Mouse (Mus musculus) right cerebral cortex, adult 18-20 months (tissue): Measurements from ENCODE around the gene Comp.
A peak's percentile ranks its signal among the peaks of the same experiment; 100 is the strongest.

Experiments used
- DNase-seq: peaks from one replicate; pipeline ENCODE4 v3.0.0; 2022; ENCODE audit warnings: mixed read lengths

Comp gene

GRCm38 (mm10) chr8:70353194-70353817, 20.1 kb upstream of the Comp start, which contains the start of gene Upf1:
Gene Upf1, minus strand, starts transcription at chr8:70353278.
- DNase-seq: peak; percentile 99

DNA sequence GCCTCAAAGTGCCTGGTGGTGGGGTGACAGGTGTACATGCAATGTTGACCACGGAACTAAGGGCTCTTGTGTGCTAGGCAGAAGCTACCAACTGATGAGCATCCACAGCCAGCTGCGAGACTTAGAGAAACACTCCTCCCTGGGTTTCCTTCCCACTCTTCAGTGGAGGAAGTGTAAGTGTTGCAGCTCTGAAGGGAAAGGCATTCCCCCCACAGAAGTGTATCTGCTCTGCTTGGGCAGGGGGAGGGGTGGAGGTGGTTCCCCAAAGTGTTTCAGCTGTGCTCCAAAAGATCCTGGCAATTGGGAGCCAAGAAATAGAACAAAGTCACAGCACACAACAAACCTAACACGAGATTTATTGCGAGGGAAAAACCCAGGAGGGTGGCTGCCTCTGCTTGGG, 19.4 kb upstream of the Comp start:
- peak; percentile 68 for DNase-seq

- DNase-seq: no peak
Observed at GRCm38 (mm10) chr8:70356111-70356510, 17.2 kb upstream of the Comp start.

DNA sequence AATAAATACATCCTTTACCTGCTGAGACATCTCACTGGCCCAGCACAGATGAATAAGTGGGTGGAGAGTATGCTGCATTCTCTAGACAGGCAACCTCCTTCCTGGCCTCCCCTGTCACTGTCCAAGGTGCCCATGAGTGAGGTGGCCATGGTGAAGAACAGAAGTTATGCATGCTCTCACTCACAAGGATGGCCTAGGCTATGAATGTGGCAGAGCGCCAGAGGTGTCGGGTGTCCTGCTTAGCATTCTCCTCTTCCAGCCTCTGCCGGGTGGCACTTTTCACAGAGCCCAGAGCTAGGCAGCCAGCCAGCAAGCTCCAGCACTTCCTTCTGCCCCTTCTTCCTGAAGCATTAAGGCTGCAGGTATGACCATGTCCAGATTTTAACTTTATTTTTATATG, 13.9 kb upstream of the Comp start:
- no peak for DNase-seq

- DNase-seq: no peak
Observed at GRCm38 (mm10) chr8:70360769-70361168, 12.6 kb upstream of the Comp start.

- no peak for DNase-seq
Observed at GRCm38 (mm10) chr8:70361484-70362032, 11.8 kb upstream of the Comp start.

GRCm38 (mm10) chr8:70364066-70364465, 9.3 kb upstream of the Comp start:
- DNase-seq: no peak

DNA sequence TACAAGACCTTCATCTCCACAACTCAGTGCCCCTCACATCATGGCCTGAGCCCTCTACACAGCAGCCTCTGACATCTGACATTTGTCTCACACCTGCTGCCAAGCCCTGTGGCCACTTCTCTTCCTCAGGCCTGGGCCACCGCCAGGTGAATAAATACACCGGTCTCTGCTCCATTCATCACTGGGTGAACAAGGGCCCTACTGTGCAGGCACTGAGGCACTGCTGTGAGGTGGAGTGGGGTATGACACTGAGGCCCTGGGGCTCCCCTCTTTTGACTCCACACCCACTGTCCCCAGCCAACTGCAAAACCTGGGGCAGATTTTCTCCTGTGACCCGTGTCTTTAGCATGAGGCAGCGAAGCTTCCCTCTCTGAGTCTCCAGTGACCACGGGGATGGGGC, 6.8 kb upstream of the Comp start:
- no peak for DNase-seq

GRCm38 (mm10) chr8:70370476-70370875, 2.9 kb upstream of the Comp start:
- DNase-seq: no peak

DNA sequence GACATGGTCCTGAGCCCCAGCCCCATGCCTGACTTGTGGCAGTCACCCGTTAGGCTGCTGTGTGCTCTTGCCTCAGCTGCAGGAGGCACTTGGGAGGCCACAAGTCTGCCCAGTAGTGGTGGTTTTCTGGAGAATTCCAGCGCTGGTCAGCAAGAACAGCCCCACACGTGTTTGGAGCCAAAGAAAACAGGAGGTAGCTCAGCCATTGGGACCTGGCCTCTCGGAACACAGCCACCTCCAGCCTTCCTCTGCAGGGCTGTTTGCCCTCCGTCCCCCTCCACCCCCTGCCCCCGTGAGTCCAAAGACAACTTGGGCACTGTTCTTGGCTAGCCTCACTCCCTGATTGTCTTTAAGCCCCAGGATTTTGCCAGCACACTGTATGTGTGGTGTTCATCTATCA, 1.4 kb upstream of the Comp start:
- no peak for DNase-seq

DNA sequence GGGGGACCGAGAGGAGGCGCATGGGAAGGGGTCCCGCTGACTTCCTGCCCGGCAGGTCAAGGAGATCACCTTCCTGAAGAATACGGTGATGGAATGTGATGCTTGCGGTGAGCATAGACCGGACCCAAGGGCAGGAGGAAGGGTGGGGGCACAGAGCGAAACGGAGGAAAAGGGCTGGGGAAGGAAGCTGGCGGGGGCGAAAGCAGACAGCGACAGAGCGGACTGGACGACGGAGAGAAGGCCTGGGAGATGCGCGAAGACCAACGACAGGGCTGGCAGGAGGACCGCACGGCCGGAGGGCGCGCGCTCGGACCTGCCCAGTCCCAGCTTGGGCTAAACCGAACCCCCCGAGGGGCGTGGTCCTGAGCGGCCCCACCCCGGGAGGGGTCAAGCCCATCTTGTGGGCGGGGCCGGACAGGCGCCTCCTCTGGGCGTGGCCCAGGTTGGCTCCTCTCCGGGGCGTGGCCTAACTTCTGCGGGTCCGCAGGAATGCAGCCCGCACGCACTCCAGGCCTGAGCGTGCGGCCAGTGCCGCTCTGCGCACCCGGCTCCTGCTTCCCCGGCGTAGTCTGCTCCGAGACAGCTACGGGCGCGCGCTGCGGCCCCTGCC, 1.1 kb downstream of the Comp start:
- DNase-seq: no peak

DNA sequence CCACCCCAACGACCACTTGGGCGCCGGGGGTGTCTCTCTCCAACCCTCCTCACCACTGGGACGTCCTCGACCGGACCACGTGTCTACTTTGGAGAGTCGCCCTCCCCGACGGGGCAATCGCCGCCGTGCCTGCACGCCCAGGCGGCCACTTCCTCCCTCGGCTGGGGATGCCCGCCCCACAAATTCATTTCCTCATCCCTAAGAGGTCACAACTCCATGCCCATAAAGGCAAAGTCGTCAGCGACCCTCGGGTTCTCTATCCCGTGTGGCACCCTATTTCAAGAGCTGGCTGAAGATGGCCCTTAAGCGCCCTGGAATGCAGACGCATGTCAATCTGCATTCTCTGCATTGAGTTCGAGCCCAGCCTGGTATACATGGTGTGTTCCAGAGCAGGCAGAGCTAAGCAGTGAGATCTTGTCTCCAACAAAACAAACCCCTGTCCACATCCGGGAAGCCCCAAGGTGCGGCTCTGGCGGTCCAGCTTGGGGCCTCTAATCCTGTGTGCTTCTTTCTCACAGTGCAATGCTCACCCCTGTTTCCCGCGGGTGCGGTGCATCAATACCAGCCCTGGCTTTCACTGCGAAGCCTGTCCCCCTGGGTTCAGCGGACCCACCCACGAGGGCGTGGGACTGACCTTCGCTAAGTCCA, 2.0 kb downstream of the Comp start:
- DNase-seq: no peak

DNA sequence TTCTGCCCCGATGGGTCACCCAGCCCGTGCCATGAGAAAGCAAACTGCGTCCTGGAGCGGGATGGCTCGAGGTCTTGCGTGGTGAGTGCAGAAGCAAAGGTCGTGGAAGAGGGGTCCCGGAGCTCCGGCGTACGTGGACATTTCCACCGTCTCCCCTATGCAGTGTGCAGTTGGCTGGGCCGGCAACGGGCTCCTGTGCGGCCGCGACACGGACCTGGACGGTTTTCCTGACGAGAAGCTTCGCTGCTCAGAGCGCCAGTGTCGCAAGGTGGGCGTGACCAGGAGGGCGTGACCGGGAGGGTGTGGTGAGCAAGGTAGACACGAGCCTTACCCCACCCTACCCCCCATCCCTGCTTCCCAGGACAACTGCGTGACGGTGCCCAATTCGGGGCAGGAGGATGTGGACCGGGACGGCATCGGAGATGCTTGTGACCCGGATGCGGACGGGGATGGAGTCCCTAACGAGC, 3.0 kb downstream of the Comp start:
- no peak for DNase-seq

DNA sequence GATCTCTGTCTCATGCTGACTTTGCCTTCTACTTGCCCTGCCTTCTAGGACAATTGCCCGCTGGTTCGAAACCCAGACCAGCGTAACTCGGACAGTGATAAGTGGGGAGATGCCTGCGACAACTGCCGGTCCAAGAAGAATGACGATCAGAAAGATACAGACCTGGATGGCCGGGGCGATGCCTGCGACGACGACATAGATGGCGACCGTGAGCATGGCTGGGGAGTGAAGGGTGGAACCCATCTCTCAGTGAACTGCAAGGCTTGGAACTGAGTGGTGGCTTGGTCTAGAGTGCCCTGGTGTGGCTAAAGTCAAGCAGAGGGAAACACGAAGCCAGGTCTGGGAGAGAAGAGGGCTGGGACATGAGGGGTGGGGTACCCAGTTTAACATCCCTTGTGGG, 3.7 kb downstream of the Comp start:
- no peak for DNase-seq

- DNase-seq: peak; percentile 31
Observed at GRCm38 (mm10) chr8:70380069-70380468, 6.7 kb downstream of the Comp start.

DNA sequence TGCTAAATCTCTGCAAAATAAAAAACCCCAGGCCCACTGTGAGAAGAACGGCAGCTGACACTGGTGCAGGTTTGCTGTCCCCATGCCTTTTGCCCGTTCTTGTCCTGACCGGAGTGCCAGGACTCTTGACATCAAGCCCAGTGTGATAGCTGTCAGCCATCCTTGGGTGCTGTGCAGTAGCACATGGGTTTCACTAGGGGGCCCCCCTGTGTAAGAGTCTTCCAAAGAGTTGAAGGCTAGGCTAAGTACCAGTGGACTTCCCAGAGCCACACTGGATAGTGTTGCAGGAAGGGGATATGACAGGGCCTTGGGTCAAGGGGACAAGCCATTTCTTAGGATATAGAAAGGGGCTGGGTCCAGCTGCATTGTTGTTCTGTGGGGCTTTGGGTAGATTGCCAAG, 9.9 kb downstream of the Comp start:
- DNase-seq: peak; percentile 48

DNA sequence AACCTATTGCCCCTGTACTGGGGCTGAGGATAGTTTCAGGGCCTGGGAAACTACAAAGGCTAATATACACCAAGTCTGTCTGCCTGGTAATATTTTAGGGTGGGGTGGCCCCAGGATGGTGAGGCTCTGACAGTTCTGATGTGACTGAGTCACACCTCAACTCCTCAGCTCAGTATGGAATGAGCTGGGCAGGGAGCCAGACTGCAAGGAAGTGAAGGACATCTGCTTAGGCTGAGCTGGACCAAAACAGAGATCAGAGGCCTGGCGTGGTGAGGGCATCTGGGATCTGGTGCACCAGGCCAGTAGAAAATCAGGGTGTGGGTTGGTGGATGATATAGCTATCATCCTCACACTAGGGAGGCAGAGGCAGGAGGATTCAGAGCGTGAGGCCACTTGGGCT, 16.3 kb downstream of the Comp start:
- DNase-seq: no peak

- no peak for DNase-seq
Observed at GRCm38 (mm10) chr8:70393087-70393486, 19.7 kb downstream of the Comp start.

DNA sequence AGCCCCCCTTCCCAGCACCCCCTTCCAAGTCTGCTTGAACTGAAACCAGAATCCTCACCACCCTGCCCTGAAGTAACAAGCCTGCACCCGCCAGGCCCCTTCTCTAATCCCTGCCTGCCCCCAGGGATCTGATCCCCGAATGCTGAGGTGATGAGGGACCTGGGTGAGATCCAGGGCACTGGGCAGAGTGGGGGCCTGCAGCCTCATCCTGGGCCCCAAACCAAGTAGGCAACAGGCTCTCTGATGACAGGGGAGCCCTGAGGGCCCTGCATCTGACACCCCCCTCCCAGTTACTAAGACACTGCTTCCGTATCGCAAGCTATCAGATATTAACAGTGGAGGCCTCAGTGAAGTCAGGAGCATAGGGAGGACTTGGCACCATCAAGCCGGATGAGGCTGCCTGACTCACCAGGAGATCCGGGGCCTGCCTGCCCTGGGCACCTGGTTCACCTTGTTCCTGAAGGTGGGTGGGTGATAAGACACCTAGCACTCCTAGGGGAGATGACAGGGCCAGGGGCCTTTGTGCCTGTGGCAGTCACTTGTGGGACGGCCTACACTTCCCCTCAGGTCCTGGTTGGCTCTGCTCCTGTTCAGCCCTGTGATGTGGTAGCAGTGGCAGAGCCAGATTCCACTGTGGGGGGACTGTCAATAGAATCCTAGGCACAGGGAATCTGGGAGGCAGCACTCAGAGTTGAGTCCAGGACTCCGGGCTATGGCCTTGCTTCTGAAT, 21.1 kb downstream of the Comp start:
- no peak for DNase-seq

GRCm38 (mm10) chr8:70395649-70396048, 22.3 kb downstream of the Comp start:
- no peak for DNase-seq

DNA sequence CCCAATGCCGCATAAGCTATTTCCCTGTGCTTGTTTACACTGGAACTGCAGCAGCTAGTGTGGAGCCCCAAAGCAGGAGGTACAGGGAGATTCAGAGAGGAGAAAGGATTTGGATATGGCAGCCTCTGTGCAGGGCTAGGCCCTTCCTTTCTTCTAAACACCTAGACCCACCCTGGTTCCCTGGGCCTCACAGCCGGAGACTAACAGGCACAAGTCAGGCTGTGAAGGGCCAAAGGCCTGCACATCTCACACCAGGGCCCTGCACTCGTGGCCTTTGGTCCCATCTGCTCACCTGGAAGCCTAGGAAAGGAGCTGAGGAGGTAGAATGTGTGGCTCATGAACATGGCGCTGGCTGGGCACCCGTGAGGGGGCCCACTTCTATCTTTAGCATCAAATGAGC, 22.8 kb downstream of the Comp start:
- no peak for DNase-seq

- no peak for DNase-seq
Observed at GRCm38 (mm10) chr8:70397611-70398563, 24.5 kb downstream of the Comp start.
